Mouse (Mus musculus) c-Kit-negative CD71-positive TER-119-positive erythroid progenitor cells, embryonic 14.5 days (primary cell): ENCODE measurements around the gene Tubg1.
"Not testable (repeated sequence)": the region's sequence is repeated elsewhere in the genome, so short reads cannot be mapped to it uniquely, and the experiment has no call there.

Source experiments
- DNase-seq: peaks from one replicate; pipeline ENCODE4 v3.0.0-alpha.2; 2013; ENCODE audit warnings: low read depth, low spot score

Gene Tubg1

GRCm38 (mm10) chr11:101098231-101098630, 21.5 kb upstream of the Tubg1 start:
- DNase-seq: no peak

- DNase-seq: no peak
Measured at GRCm38 (mm10) chr11:101103011-101103410, 16.7 kb upstream of the Tubg1 start.

- no peak for DNase-seq
Measured at GRCm38 (mm10) chr11:101109351-101109750, 10.4 kb upstream of the Tubg1 start.

GRCm38 (mm10) chr11:101110708-101111107, 9.0 kb upstream of the Tubg1 start:
- DNase-seq: no peak

- no peak for DNase-seq
Measured at GRCm38 (mm10) chr11:101111178-101111577, 8.6 kb upstream of the Tubg1 start.

GRCm38 (mm10) chr11:101112186-101112585, 7.6 kb upstream of the Tubg1 start:
- DNase-seq: no peak

GRCm38 (mm10) chr11:101115564-101115963, 4.2 kb upstream of the Tubg1 start:
- DNase-seq: no peak

- no peak for DNase-seq
Measured at GRCm38 (mm10) chr11:101118105-101118504, 1.6 kb upstream of the Tubg1 start.

GRCm38 (mm10) chr11:101119131-101119760, 492 bp upstream of the Tubg1 start:
- no peak for DNase-seq

- DNase-seq: no peak
Measured at GRCm38 (mm10) chr11:101120545-101121188, 929 bp downstream of the Tubg1 start.

- not testable (repeated sequence) for DNase-seq
Measured at GRCm38 (mm10) chr11:101124494-101124893, 4.8 kb downstream of the Tubg1 start.

- not testable (repeated sequence) for DNase-seq
Measured at GRCm38 (mm10) chr11:101125008-101125407, 5.3 kb downstream of the Tubg1 start.

GRCm38 (mm10) chr11:101127075-101127474, 7.3 kb downstream of the Tubg1 start:
- peak; percentile 5 for DNase-seq

GRCm38 (mm10) chr11:101128996-101129577, 9.3 kb downstream of the Tubg1 start:
- DNase-seq: no peak

- DNase-seq: no peak
Measured at GRCm38 (mm10) chr11:101130056-101130756, 10.5 kb downstream of the Tubg1 start.

GRCm38 (mm10) chr11:101131187-101131586, 11.4 kb downstream of the Tubg1 start:
- no peak for DNase-seq

- peak; percentile 33 for DNase-seq
Measured at GRCm38 (mm10) chr11:101131701-101132100, 12.0 kb downstream of the Tubg1 start.

- no peak for DNase-seq
Measured at GRCm38 (mm10) chr11:101133037-101133436, 13.3 kb downstream of the Tubg1 start.

- no peak for DNase-seq
Measured at GRCm38 (mm10) chr11:101134217-101134865, 14.6 kb downstream of the Tubg1 start.

GRCm38 (mm10) chr11:101137000-101137399, 17.3 kb downstream of the Tubg1 start:
- no peak for DNase-seq

- no peak for DNase-seq
Measured at GRCm38 (mm10) chr11:101138536-101139181, 18.9 kb downstream of the Tubg1 start.
